Mouse (Mus musculus) liver, adult 2 months (tissue): ENCODE results near the gene Enc1.

Source experiments
- CTCF ChIP-seq: fragments of 200-500 bp; IDR thresholded peaks from 2 replicates; pipeline ENCODE4 v1.5.1; 2011; ENCODE audit warnings: low read depth, low read length, control low read depth
- POLR2A ChIP-seq: fragments of 200-500 bp; IDR thresholded peaks from 2 replicates; pipeline ENCODE4 v1.6.1; 2011; ENCODE audit warnings: low read length, control low read depth; ENCODE audit not compliant: insufficient read depth; ENCODE audit errors: extremely low read depth

DNA sequence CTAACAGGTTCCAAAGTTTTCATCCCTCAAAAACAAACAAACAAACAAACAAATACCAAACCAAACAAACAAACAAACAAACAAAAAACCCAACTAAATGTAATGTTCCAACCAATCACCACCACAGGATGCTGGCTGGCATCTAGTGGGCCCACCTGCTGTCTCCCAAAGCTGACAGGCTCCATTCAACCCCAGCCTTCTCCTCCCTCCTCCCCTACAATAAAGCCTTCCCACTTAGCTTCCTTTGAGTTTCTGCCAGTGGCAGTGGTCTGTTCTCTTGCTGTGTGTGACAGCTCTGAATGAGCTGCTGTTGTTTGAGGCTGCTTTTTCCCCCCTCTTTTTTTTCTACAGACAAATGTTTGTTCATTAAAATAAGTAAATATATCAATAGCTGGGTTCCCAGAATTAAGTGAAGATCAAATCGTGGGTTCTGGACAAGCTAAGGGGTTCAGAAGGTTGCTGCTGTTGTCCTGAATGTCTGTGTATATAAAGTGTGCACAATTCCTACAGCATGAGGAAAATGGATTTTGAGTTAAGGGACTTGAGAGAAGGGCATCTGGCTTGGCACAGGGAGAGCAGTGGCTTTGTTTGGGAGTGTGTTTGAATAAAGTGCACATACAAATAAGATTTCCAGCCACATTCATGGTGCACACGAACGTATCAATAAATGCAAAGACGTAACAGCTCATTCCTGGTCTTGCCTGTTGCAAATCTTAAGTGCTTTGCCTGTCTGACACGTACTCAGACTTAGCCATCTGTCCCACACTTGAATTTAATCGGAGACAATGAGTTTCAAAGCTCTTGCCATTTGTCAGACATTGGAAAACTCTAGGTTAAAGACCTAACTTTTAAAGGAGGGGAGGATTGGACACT is 15.3 kb downstream of the Enc1 start:
- TF ChIP-seq POLR2A (no peak), CTCF (no peak)
